Comparison of ENCODE assay signal across 28 mouse cellular contexts in the genomic region with DNA sequence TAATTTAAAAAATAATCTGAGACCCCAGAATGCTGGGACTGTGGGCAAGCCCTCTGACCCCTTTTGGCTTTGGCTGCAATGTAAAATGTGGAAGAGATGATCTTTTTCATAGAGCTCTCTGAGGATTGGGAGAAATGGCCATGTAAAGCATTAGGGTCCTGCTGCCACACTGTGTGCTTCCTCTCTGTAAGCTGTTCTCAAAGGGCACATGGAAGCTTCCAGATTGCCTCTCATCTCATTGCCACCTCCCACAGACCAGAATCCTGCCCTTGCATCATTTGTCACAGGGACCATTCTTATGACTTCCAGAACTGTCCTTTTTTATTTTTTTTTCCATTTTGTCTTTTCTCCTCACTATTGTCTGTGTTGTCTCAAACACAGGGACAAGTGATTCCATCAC. TPM values are rescaled to one million over a fixed set of nuclear protein-coding genes. Genes with fewer than 3 reads are reported as not detected.
DNase-seq lines count a peak whose midpoint lies in the region; ATAC-seq and TF ChIP-seq lines count a peak whose summit lies in the region.
"Had no signal": no experiment of that assay in that cellular context is flagged by ENCODE, and none has a peak within 500 bp of the region (broad histone marks: within the 10 kb centered on the region; RNA-seq: fewer than 3 reads in every experiment).

No protein-coding gene starts in this region.

- peaks cover 9% of the 10 kb centered on the region; the same call in 1 of the 2 replicates for H3K4me1 ChIP-seq in spleen, adult 2 months (ENCODE audit: control insufficient read depth, insufficient read depth, insufficient read length)
- no peaks in the 10 kb centered on the region; the same call in 1 of the 2 replicates for H3K4me1 ChIP-seq in bone marrow, adult 2 months (ENCODE audit: control insufficient read depth, insufficient read depth, low read length)
- peaks cover 4% of the 10 kb centered on the region; the same call in 1 of the 2 replicates for H3K4me1 ChIP-seq in hindbrain, postnatal 0 days (ENCODE audit: insufficient read depth, low read length)

- peaks cover 28% of the 10 kb centered on the region for H3K36me3 ChIP-seq in spleen, adult 2 months (ENCODE audit: control insufficient read depth, insufficient read depth, low read length)
- peaks cover 38% of the 10 kb centered on the region for H3K36me3 ChIP-seq in splenic B cell, adult 2 months (ENCODE audit: control insufficient read depth, insufficient read depth, low read length, poor library complexity, severe bottlenecking)
- H3K36me3 ChIP-seq in hindbrain, postnatal 0 days (ENCODE audit: insufficient read depth, low read length): no peaks in the 10 kb centered on the region
- H3K36me3 ChIP-seq: embryonic facial prominence, embryonic 10.5 days; embryonic facial prominence, embryonic 12.5 days; forebrain, embryonic 15.5 days had no signal

- no peak overlapping the region for H3K9ac ChIP-seq in hindbrain, postnatal 0 days (replicated peaks; ENCODE audit: low read length)
- H3K9ac ChIP-seq: embryonic facial prominence, embryonic 12.5 days; forebrain, embryonic 13.5 days; forebrain, embryonic 15.5 days; forebrain, postnatal 0 days had no signal

- no peak for TF ChIP-seq POLR2A in spleen, adult 2 months (IDR thresholded peaks at IDR 0.05; ENCODE audit: low read depth, low read length)
- TF ChIP-seq POLR2A in bone marrow, adult 2 months (IDR thresholded peaks at IDR 0.05; ENCODE audit: borderline replicate concordance, control insufficient read depth, low read depth, low read length): no peak

- H3K27me3 ChIP-seq in spleen, adult 2 months (ENCODE audit: control insufficient read depth, insufficient read depth, low read length): no peaks in the 10 kb centered on the region
- no peaks in the 10 kb centered on the region for H3K27me3 ChIP-seq in splenic B cell, adult 2 months (ENCODE audit: control insufficient read depth, insufficient read depth, low read length, poor library complexity, severe bottlenecking)
- no peaks in the 10 kb centered on the region for H3K27me3 ChIP-seq in hindbrain, postnatal 0 days (ENCODE audit: insufficient read depth, low read length)
- H3K27me3 ChIP-seq: forebrain, embryonic 15.5 days had no signal

- no peaks in the 10 kb centered on the region for H3K9me3 ChIP-seq in hindbrain, postnatal 0 days (ENCODE audit: low read length)
- H3K9me3 ChIP-seq: embryonic facial prominence, embryonic 10.5 days; embryonic facial prominence, embryonic 12.5 days; forebrain, embryonic 13.5 days; forebrain, embryonic 15.5 days had no signal

- peak overlapping the region; percentile 68; the same call in 1 of the 2 replicates for H3K4me3 ChIP-seq in spleen, adult 2 months (ENCODE audit: extremely low read depth, insufficient read depth, insufficient read length)
- H3K4me3 ChIP-seq in bone marrow, adult 2 months (replicated peaks; ENCODE audit: control insufficient read depth, low read depth, low read length): peak overlapping the region; percentile 37
- no peak overlapping the region for H3K4me3 ChIP-seq in hindbrain, postnatal 0 days (ENCODE audit: low read length)
- H3K4me3 ChIP-seq: embryonic facial prominence, embryonic 10.5 days; embryonic facial prominence, embryonic 12.5 days; forebrain, embryonic 13.5 days; forebrain, embryonic 15.5 days had no signal

- intact Hi-C loops in heart, postnatal 14 days (cut with DNase I): no loop called here

- peak; percentile 50 for DNase-seq in heart, adult 11 months
- DNase-seq in heart, postnatal 14 days: no peak
- DNase-seq in spleen, adult 2 months (ENCODE audit: low read depth in 1 of 2, low spot score in 2 of 2): no peak
- no peak for DNase-seq in spleen, postnatal 10 days (ENCODE audit: low spot score in 2 of 2)
- peak; percentile 69 for DNase-seq in splenic B cell, adult 2 months (ENCODE audit: low read depth, low spot score)
- DNase-seq in adrenal gland, adult (ENCODE audit: inconsistent age in 2 of 2, low spot score in 1 of 2): no peak
- DNase-seq in hindbrain, postnatal 0 days (ENCODE audit: low spot score): no peak
- DNase-seq: adrenal gland, adult 8-10 months; adrenal gland, postnatal 14 days; adrenal gland, postnatal 36 days; cerebellum, adult 11 months; cerebellum, adult 18-20 months; cerebellum, adult 8-10 months; cerebellum, postnatal 10 days; cerebellum, postnatal 25 days; forebrain, postnatal 0 days had no signal

- peak overlapping the region; percentile 60 for H3K27ac ChIP-seq in spleen, adult 2 months (ENCODE audit: insufficient read depth, low read length)
- H3K27ac ChIP-seq in bone marrow, adult 2 months (ENCODE audit: control insufficient read depth, insufficient read depth, low read depth, low read length, poor library complexity): no peak overlapping the region
- H3K27ac ChIP-seq in hindbrain, postnatal 0 days: no peak overlapping the region
- H3K27ac ChIP-seq: embryonic facial prominence, embryonic 10.5 days; embryonic facial prominence, embryonic 12.5 days; forebrain, embryonic 13.5 days; forebrain, embryonic 15.5 days had no signal

- no peak for ATAC-seq in hindbrain, postnatal 0 days
- ATAC-seq: forebrain, embryonic 13.5 days; forebrain, embryonic 15.5 days; forebrain, postnatal 0 days had no signal

- no peak for TF ChIP-seq CTCF in spleen, adult 2 months (IDR thresholded peaks at IDR 0.05; ENCODE audit: extremely low read depth, insufficient read depth, insufficient read length, insufficient replicate concordance)
- TF ChIP-seq CTCF in bone marrow, adult 2 months (IDR thresholded peaks at IDR 0.05; ENCODE audit: control insufficient read depth, insufficient read depth, low read length): no peak
- TF ChIP-seq CTCF in hindbrain, postnatal 0 days (IDR thresholded peaks at IDR 0.05; ENCODE audit: low read depth): no peak

- no peak overlapping the region for H3K4me2 ChIP-seq in hindbrain, postnatal 0 days (ENCODE audit: low read depth, low read length)
- H3K4me2 ChIP-seq: embryonic facial prominence, embryonic 12.5 days; forebrain, embryonic 13.5 days; forebrain, embryonic 15.5 days had no signal

RNA-seq across cellular contexts. Expression of a gene that starts 1.5 kb away (rescaled TPM):
- total RNA-seq in heart, postnatal 14 days (2021): 10 to 100 TPM in 1 of 2 experiments, 1 to 10 TPM in 1; 5.8 to 11.8 TPM
- 1,025 and 1,109 TPM in 2 replicates for polyA plus RNA-seq in spleen, adult 2 months (2012; rRNA removed)
- polyA plus RNA-seq in bone marrow, adult 2 months (2011; ENCODE audit: insufficient read depth, insufficient read length, low replicate concordance, missing spikeins): 32.6 and 82.7 TPM in 2 replicates
- 0.52 and 0.93 TPM in 2 replicates for total RNA-seq in hindbrain, postnatal 0 days (2014; rRNA removed)
- 4.1 and 5.3 TPM in 2 replicates for polyA plus RNA-seq in hindbrain, postnatal 0 days (2015; fragmentation: Nextera tagmentation; extraction: Ambion mirVana)
- polyA plus RNA-seq: C2C12 had no signal

RNA-seq across cellular contexts. Expression of a gene that starts 18.2 kb away (rescaled TPM):
- under 1 TPM in 1 of 2 experiments, not detected in 1; 0.10 TPM for total RNA-seq in heart, postnatal 14 days (2021)
- polyA plus RNA-seq in spleen, adult 2 months (2012; rRNA removed): 11.4 and 13.5 TPM in 2 replicates
- 0.29 and 0.60 TPM in 2 replicates for polyA plus RNA-seq in bone marrow, adult 2 months (2011; ENCODE audit: insufficient read depth, insufficient read length, low replicate concordance, missing spikeins)
- 0.05 and 0.07 TPM in 2 replicates for total RNA-seq in hindbrain, postnatal 0 days (2014; rRNA removed)
- polyA plus RNA-seq in hindbrain, postnatal 0 days (2015; fragmentation: Nextera tagmentation; extraction: Ambion mirVana): 0.10 and 0.20 TPM in 2 replicates
- total RNA-seq: adrenal gland, adult 18-20 months; adrenal gland, adult 8-10 months; adrenal gland, postnatal 14 days; adrenal gland, postnatal 36 days; ES-E14; forebrain, postnatal 0 days; MEL had no signal
- polyA plus RNA-seq: C2C12; cortical plate, adult 2 months; embryonic facial prominence, embryonic 10.5 days; embryonic facial prominence, embryonic 12.5 days; embryonic facial prominence, embryonic 14.5 days; forebrain, embryonic 11.5 days; forebrain, embryonic 13.5 days had no signal

RNA-seq across cellular contexts. Expression of a gene that starts 19.6 kb away (rescaled TPM):
- 10 to 100 TPM in 1 of 2 experiments, 1 to 10 TPM in 1; 7.0 to 13.1 TPM for total RNA-seq in heart, postnatal 14 days (2021)
- 1,846 and 1,869 TPM in 2 replicates for polyA plus RNA-seq in spleen, adult 2 months (2012; rRNA removed)
- 65.0 and 143 TPM in 2 replicates for polyA plus RNA-seq in bone marrow, adult 2 months (2011; ENCODE audit: insufficient read depth, insufficient read length, low replicate concordance, missing spikeins)
- total RNA-seq in hindbrain, postnatal 0 days (2014; rRNA removed): 1.0 and 1.3 TPM in 2 replicates
- 0.95 and 1.4 TPM in 2 replicates for polyA plus RNA-seq in hindbrain, postnatal 0 days (2015; fragmentation: Nextera tagmentation; extraction: Ambion mirVana)
- total RNA-seq: MEL had no signal
- polyA plus RNA-seq: C2C12; embryonic facial prominence, embryonic 10.5 days; forebrain, embryonic 11.5 days; forebrain, embryonic 15.5 days had no signal

RNA-seq across cellular contexts. Expression of a gene that starts 47.4 kb away (rescaled TPM):
- under 1 TPM; 0.27 to 0.33 TPM for total RNA-seq in heart, postnatal 14 days (2021)
- 4.1 and 4.4 TPM in 2 replicates for polyA plus RNA-seq in spleen, adult 2 months (2012; rRNA removed)
- 1.1 and 1.8 TPM in 2 replicates for polyA plus RNA-seq in bone marrow, adult 2 months (2011; ENCODE audit: insufficient read depth, insufficient read length, low replicate concordance, missing spikeins)
- not detected in 2 replicates for total RNA-seq in hindbrain, postnatal 0 days (2014; rRNA removed)
- polyA plus RNA-seq in hindbrain, postnatal 0 days (2015; fragmentation: Nextera tagmentation; extraction: Ambion mirVana): 0.08 TPM in 1 of 2 replicates, not detected in the other
- total RNA-seq: ES-E14; forebrain, postnatal 0 days; MEL had no signal
- polyA plus RNA-seq: C2C12; cortical plate, adult 2 months; embryonic facial prominence, embryonic 10.5 days; embryonic facial prominence, embryonic 12.5 days; embryonic facial prominence, embryonic 14.5 days; forebrain, embryonic 11.5 days; forebrain, embryonic 13.5 days; forebrain, postnatal 0 days had no signal

RNA-seq across cellular contexts. Expression of a gene that starts 49.7 kb away (rescaled TPM):
- total RNA-seq in heart, postnatal 14 days (2021): 10 to 100 TPM in 1 of 2 experiments, 1 to 10 TPM in 1; 6.6 to 12.7 TPM
- 5,504 and 8,483 TPM in 2 replicates for polyA plus RNA-seq in spleen, adult 2 months (2012; rRNA removed)
- 73.7 and 175 TPM in 2 replicates for polyA plus RNA-seq in bone marrow, adult 2 months (2011; ENCODE audit: insufficient read depth, insufficient read length, low replicate concordance, missing spikeins)
- total RNA-seq in hindbrain, postnatal 0 days (2014; rRNA removed): 1.1 and 3.5 TPM in 2 replicates
- 2.9 and 3.1 TPM in 2 replicates for polyA plus RNA-seq in hindbrain, postnatal 0 days (2015; fragmentation: Nextera tagmentation; extraction: Ambion mirVana)
- total RNA-seq: MEL had no signal
- polyA plus RNA-seq: C2C12 had no signal

Comparison
In these comparisons a context has a peak if more than half of its experiments do, and no peak if none do; other contexts are left out.
1. DNase-seq: peak in heart, adult 11 months (single experiment) and splenic B cell, adult 2 months (single experiment); none in heart, postnatal 14 days (0 of 2), spleen, adult 2 months (0 of 2), spleen, postnatal 10 days (0 of 2), adrenal gland, adult (0 of 2) and hindbrain, postnatal 0 days (single experiment).
2. RNA of a gene that starts 19.6 kb away (polyA plus RNA-seq): 1,846 to 1,869 TPM in spleen, adult 2 months and 65.0 to 143 TPM in bone marrow, adult 2 months; 0.95 to 1.4 TPM in hindbrain, postnatal 0 days; every median in the first group is over 10 times any median in the second.